Mouse (Mus musculus): ENCODE measurements around the gene Sergef. TPM values are rescaled to one million over a fixed set of nuclear protein-coding genes. Genes with fewer than 3 reads are reported as not detected.

Sergef gene
- total and polyA plus RNA-seq, 3 experiments, result 2.9 to 5.1 (median 3.6) TPM

GRCm38 (mm10) chr7:46557387-46557786 is 82.2 kb downstream of the Sergef start:
- H3K4me3 ChIP-seq, result no peak overlapping the region
- H3K9ac ChIP-seq (ENCODE audit: low read depth, low read length), result no peak overlapping the region
- no peaks in the 10 kb centered on the region for H3K79me2 ChIP-seq (replicated peaks; ENCODE audit: control insufficient read depth, insufficient read depth, low read length)
- no peaks in the 10 kb centered on the region for H3K27me3 ChIP-seq (ENCODE audit: control insufficient read depth, insufficient read depth, low read length)
- TF ChIP-seq EP300 (IDR thresholded peaks at IDR 0.05; ENCODE audit: insufficient read depth, low read depth, low read length) (no peak), POLR2A (IDR thresholded peaks at IDR 0.05; ENCODE audit: insufficient read depth, low read depth, low read length) (no peak), CTCF (IDR thresholded peaks at IDR 0.05) (no peak)
- no peak overlapping the region for H3K27ac ChIP-seq
- 81% methylated on average over 11 of the region's 11 CpGs for WGBS
- H3K4me1 ChIP-seq (ENCODE audit: control insufficient read depth, insufficient read depth, low read length), result peaks cover 5% of the 10 kb centered on the region; the same call in 1 of the 2 replicates
- no peaks in the 10 kb centered on the region for H3K36me3 ChIP-seq (ENCODE audit: control insufficient read depth, insufficient read depth, low read length)
- intact Hi-C loops (cut with DNase I), result loop anchor here (5.0 kb wide), 1 partner anchor 50 kb away; no protein-coding TSS in a partner anchor
- no peak for DNase-seq

- Histone ChIP-seq H3K36me3 (ENCODE audit: control insufficient read depth, insufficient read depth, low read length) (no peaks in the 10 kb centered on the region), H3K79me2 (replicated peaks; ENCODE audit: control insufficient read depth, insufficient read depth, low read length) (no peaks in the 10 kb centered on the region), H3K27ac (no peak overlapping the region), H3K9ac (ENCODE audit: low read depth, low read length) (no peak overlapping the region), H3K4me1 (ENCODE audit: control insufficient read depth, insufficient read depth, low read length) (peaks cover 5% of the 10 kb centered on the region; the same call in 1 of the 2 replicates), H3K27me3 (ENCODE audit: control insufficient read depth, insufficient read depth, low read length) (no peaks in the 10 kb centered on the region), H3K4me3 (no peak overlapping the region)
- intact Hi-C loops (cut with DNase I), result loop anchor here (5.0 kb wide), 1 partner anchor 51 kb away; no protein-coding TSS in a partner anchor
- no peak for DNase-seq
- WGBS, result 89% methylated on average over 13 of the region's 13 CpGs
- no peak for TF ChIP-seq POLR2A (IDR thresholded peaks at IDR 0.05; ENCODE audit: insufficient read depth, low read depth, low read length)
- no peak for TF ChIP-seq CTCF (IDR thresholded peaks at IDR 0.05)
- no peak for TF ChIP-seq EP300 (IDR thresholded peaks at IDR 0.05; ENCODE audit: insufficient read depth, low read depth, low read length)
Observed at GRCm38 (mm10) chr7:46556358-46557118, 83.1 kb downstream of the Sergef start.

DNA sequence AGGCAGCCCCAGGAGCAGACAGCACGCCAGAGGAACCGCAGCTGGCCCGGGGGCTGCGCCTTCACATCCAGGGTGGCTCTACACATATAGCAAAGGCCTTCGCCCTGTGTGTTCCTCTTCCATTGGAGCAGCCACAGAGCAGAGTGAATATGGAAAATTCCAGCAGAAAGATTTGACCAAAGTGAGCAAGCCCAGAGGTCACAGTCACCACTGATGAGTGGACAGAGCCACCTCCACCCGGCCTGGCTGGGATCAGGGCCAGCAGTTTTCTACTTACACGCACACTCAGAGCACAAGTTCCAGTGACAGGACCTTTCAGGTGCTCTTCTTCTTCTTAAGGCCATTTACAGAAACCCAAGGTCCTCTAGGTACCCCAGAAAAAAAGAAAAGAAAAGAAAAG is 83.9 kb downstream of the Sergef start:
- DNase-seq, result no peak
- Histone ChIP-seq H3K4me1 (ENCODE audit: control insufficient read depth, insufficient read depth, low read length) (peaks cover 5% of the 10 kb centered on the region; the same call in 1 of the 2 replicates), H3K9ac (ENCODE audit: low read depth, low read length) (no peak overlapping the region), H3K27me3 (ENCODE audit: control insufficient read depth, insufficient read depth, low read length) (no peaks in the 10 kb centered on the region), H3K79me2 (replicated peaks; ENCODE audit: control insufficient read depth, insufficient read depth, low read length) (no peaks in the 10 kb centered on the region), H3K36me3 (ENCODE audit: control insufficient read depth, insufficient read depth, low read length) (no peaks in the 10 kb centered on the region), H3K27ac (no peak overlapping the region), H3K4me3 (no peak overlapping the region)
- 82% methylated on average over 7 of the region's 7 CpGs for WGBS
- intact Hi-C loops (cut with DNase I), result loop anchor here (5.0 kb wide), 1 partner anchor 52 kb away; no protein-coding TSS in a partner anchor
- no peak for TF ChIP-seq EP300 (IDR thresholded peaks at IDR 0.05; ENCODE audit: insufficient read depth, low read depth, low read length)
- TF ChIP-seq POLR2A (IDR thresholded peaks at IDR 0.05; ENCODE audit: insufficient read depth, low read depth, low read length), result no peak
- no peak for TF ChIP-seq CTCF (IDR thresholded peaks at IDR 0.05)

GRCm38 (mm10) chr7:46554855-46555254 is 84.8 kb downstream of the Sergef start:
- no peak overlapping the region for H3K27ac ChIP-seq
- H3K36me3 ChIP-seq (ENCODE audit: control insufficient read depth, insufficient read depth, low read length), result no peaks in the 10 kb centered on the region
- intact Hi-C loops (cut with DNase I), result loop anchor here (5.0 kb wide), 1 partner anchor 52 kb away; no protein-coding TSS in a partner anchor
- no peaks in the 10 kb centered on the region for H3K79me2 ChIP-seq (replicated peaks; ENCODE audit: control insufficient read depth, insufficient read depth, low read length)
- 95% methylated on average over 9 of the region's 9 CpGs for WGBS
- no peak overlapping the region for H3K9ac ChIP-seq (ENCODE audit: low read depth, low read length)
- TF ChIP-seq CTCF (IDR thresholded peaks at IDR 0.05) (no peak), EP300 (IDR thresholded peaks at IDR 0.05; ENCODE audit: insufficient read depth, low read depth, low read length) (no peak), POLR2A (IDR thresholded peaks at IDR 0.05; ENCODE audit: insufficient read depth, low read depth, low read length) (no peak)
- H3K4me3 ChIP-seq, result no peak overlapping the region
- DNase-seq, result no peak
- peaks cover 4% of the 10 kb centered on the region; the same call in 1 of the 2 replicates for H3K4me1 ChIP-seq (ENCODE audit: control insufficient read depth, insufficient read depth, low read length)
- no peaks in the 10 kb centered on the region for H3K27me3 ChIP-seq (ENCODE audit: control insufficient read depth, insufficient read depth, low read length)

- Histone ChIP-seq H3K4me1 (ENCODE audit: control insufficient read depth, insufficient read depth, low read length) (peaks cover 3% of the 10 kb centered on the region; the same call in 1 of the 2 replicates), H3K36me3 (ENCODE audit: control insufficient read depth, insufficient read depth, low read length) (no peaks in the 10 kb centered on the region), H3K27ac (no peak overlapping the region), H3K9ac (ENCODE audit: low read depth, low read length) (no peak overlapping the region), H3K4me3 (no peak overlapping the region), H3K27me3 (ENCODE audit: control insufficient read depth, insufficient read depth, low read length) (no peaks in the 10 kb centered on the region), H3K79me2 (replicated peaks; ENCODE audit: control insufficient read depth, insufficient read depth, low read length) (no peaks in the 10 kb centered on the region)
- intact Hi-C loops (cut with DNase I), result no loop called here
- DNase-seq, result peak in 1 of 2 experiments; percentile 60
- 22% methylated on average over 7 of the region's 7 CpGs for WGBS
- no peak for TF ChIP-seq EP300 (IDR thresholded peaks at IDR 0.05; ENCODE audit: insufficient read depth, low read depth, low read length)
- TF ChIP-seq CTCF (IDR thresholded peaks at IDR 0.05), result no peak
- no peak for TF ChIP-seq POLR2A (IDR thresholded peaks at IDR 0.05; ENCODE audit: insufficient read depth, low read depth, low read length)
Observed at GRCm38 (mm10) chr7:46554003-46554402, 85.6 kb downstream of the Sergef start.
